Mouse (Mus musculus) embryonic facial prominence, embryonic 10.5 days (tissue): ENCODE measurements at regions not wholly inside any gene's neighbourhood (a gene's known extent, or its start where the extent isn't known, plus 50 kb on each side); places are given as distances from the start of the nearest gene placed in this dataset.

Source experiments
- DNase-seq: peaks from one replicate; pipeline ENCODE4 v3.0.0-alpha.2; 2017; ENCODE audit warnings: low spot score
- H3K27ac ChIP-seq: fragments of 300-500 bp; sonication (generic); replicated peaks from 2 replicates; pipeline ENCODE4 v1.5.1; 2016; ENCODE audit warnings: mild to moderate bottlenecking
- H3K27me3 ChIP-seq: fragments of 300-500 bp; sonication (generic); replicated peaks from 2 replicates; pipeline ENCODE4 v1.6.1; 2016; ENCODE audit warnings: low read depth, mild to moderate bottlenecking; ENCODE audit not compliant: poor library complexity, severe bottlenecking
- H3K36me3 ChIP-seq: fragments of 300-500 bp; sonication (generic); replicated peaks from 2 replicates; pipeline ENCODE4 v1.6.1; 2016; ENCODE audit warnings: mild to moderate bottlenecking, moderate library complexity
- H3K4me1 ChIP-seq: fragments of 300-500 bp; sonication (generic); 2 replicates; pipeline ENCODE4 v1.6.1; 2016
- H3K4me3 ChIP-seq: fragments of 300-500 bp; sonication (generic); 2 replicates; pipeline ENCODE4 v1.5.1; 2016; ENCODE audit warnings: mild to moderate bottlenecking, moderate library complexity
- H3K9me3 ChIP-seq: fragments of 300-500 bp; sonication (generic); 2 replicates; pipeline ENCODE4 v1.6.1; 2016; ENCODE audit warnings: mild to moderate bottlenecking
- WGBS: fragments of 180-500 bp; shearing (Covaris S2); methylation state at CpG from one replicate; pipeline ENCODE4 v1.1.7; 2016; 5-methylcytosine and 5-hydroxymethylcytosine counted together

- Histone ChIP-seq H3K27me3 (no peaks in the 10 kb centered on the region), H3K4me1 (no peaks in the 10 kb centered on the region), H3K27ac (no peak overlapping the region), H3K4me3 (no peak overlapping the region), H3K9me3 (no peaks in the 10 kb centered on the region), H3K36me3 (no peaks in the 10 kb centered on the region)
- DNase-seq, result no peak
Observed at GRCm38 (mm10) chr4:53915326-53915725, 89.5 kb downstream of the Tmem38b start.

GRCm38 (mm10) chr4:53919188-53919587, 93.3 kb downstream of the Tmem38b start:
- no peaks in the 10 kb centered on the region for H3K4me1 ChIP-seq
- no peaks in the 10 kb centered on the region for H3K27me3 ChIP-seq
- H3K36me3 ChIP-seq, result no peaks in the 10 kb centered on the region
- H3K4me3 ChIP-seq, result no peak overlapping the region
- peak; percentile 47 for DNase-seq
- no peaks in the 10 kb centered on the region for H3K9me3 ChIP-seq
- H3K27ac ChIP-seq, result no peak overlapping the region

- H3K4me1 ChIP-seq, result no peaks in the 10 kb centered on the region
- H3K36me3 ChIP-seq, result no peaks in the 10 kb centered on the region
- no peak overlapping the region for H3K4me3 ChIP-seq
- DNase-seq, result no peak
- H3K9me3 ChIP-seq, result no peaks in the 10 kb centered on the region
- no peaks in the 10 kb centered on the region for H3K27me3 ChIP-seq
- 82% methylated on average over 2 of the region's 2 CpGs for WGBS
- H3K27ac ChIP-seq, result no peak overlapping the region
Observed at GRCm38 (mm10) chr4:53920587-53920986, 94.7 kb downstream of the Tmem38b start.

GRCm38 (mm10) chr4:53931068-53931467, 105.2 kb downstream of the Tmem38b start:
- no peaks in the 10 kb centered on the region for H3K27me3 ChIP-seq
- no peak overlapping the region for H3K27ac ChIP-seq
- H3K4me3 ChIP-seq, result no peak overlapping the region
- H3K9me3 ChIP-seq, result no peaks in the 10 kb centered on the region
- DNase-seq, result no peak
- WGBS, result 87% methylated on average over 3 of the region's 3 CpGs
- H3K4me1 ChIP-seq, result peaks cover 9% of the 10 kb centered on the region
- H3K36me3 ChIP-seq, result no peaks in the 10 kb centered on the region

- Histone ChIP-seq H3K4me1 (peaks cover 9% of the 10 kb centered on the region), H3K36me3 (no peaks in the 10 kb centered on the region), H3K9me3 (no peaks in the 10 kb centered on the region), H3K4me3 (peak overlapping the region; percentile 41), H3K27me3 (no peaks in the 10 kb centered on the region), H3K27ac (peak overlapping the region; percentile 85)
- DNase-seq, result peak; percentile 78
- 13% methylated on average over 10 of the region's 10 CpGs for WGBS
Observed at GRCm38 (mm10) chr4:53931499-53931898, 105.7 kb downstream of the Tmem38b start.

- Histone ChIP-seq H3K36me3 (no peaks in the 10 kb centered on the region), H3K4me1 (peaks cover 9% of the 10 kb centered on the region), H3K4me3 (no peak overlapping the region), H3K9me3 (no peaks in the 10 kb centered on the region), H3K27ac (no peak overlapping the region), H3K27me3 (no peaks in the 10 kb centered on the region)
- no peak for DNase-seq
- WGBS, result 75% methylated on average over 5 of the region's 5 CpGs
Observed at GRCm38 (mm10) chr4:53935306-53935705, 109.5 kb downstream of the Tmem38b start.

- no peak overlapping the region for H3K27ac ChIP-seq
- H3K27me3 ChIP-seq, result no peaks in the 10 kb centered on the region
- peaks cover 25% of the 10 kb centered on the region for H3K4me1 ChIP-seq
- H3K4me3 ChIP-seq, result no peak overlapping the region
- H3K9me3 ChIP-seq, result no peaks in the 10 kb centered on the region
- DNase-seq, result no peak
- no peaks in the 10 kb centered on the region for H3K36me3 ChIP-seq
- WGBS, result 88% methylated on average over 7 of the region's 7 CpGs
Observed at GRCm38 (mm10) chr4:53948736-53949135, 122.9 kb downstream of the Tmem38b start.

GRCm38 (mm10) chr4:53949164-53949563, 123.3 kb downstream of the Tmem38b start:
- Histone ChIP-seq H3K9me3 (no peaks in the 10 kb centered on the region), H3K36me3 (no peaks in the 10 kb centered on the region), H3K27me3 (no peaks in the 10 kb centered on the region), H3K27ac (no peak overlapping the region), H3K4me3 (no peak overlapping the region), H3K4me1 (peaks cover 25% of the 10 kb centered on the region)
- DNase-seq, result no peak
- 89% methylated on average over 3 of the region's 3 CpGs for WGBS

GRCm38 (mm10) chr4:53950496-53950895, 124.7 kb downstream of the Tmem38b start:
- no peaks in the 10 kb centered on the region for H3K9me3 ChIP-seq
- WGBS, result 66% methylated on average over 6 of the region's 6 CpGs
- no peaks in the 10 kb centered on the region for H3K27me3 ChIP-seq
- H3K27ac ChIP-seq, result peak overlapping the region; percentile 75; the same call in 1 of the 2 replicates
- no peak overlapping the region for H3K4me3 ChIP-seq
- H3K4me1 ChIP-seq, result peaks cover 25% of the 10 kb centered on the region
- no peaks in the 10 kb centered on the region for H3K36me3 ChIP-seq
- DNase-seq, result no peak

- Histone ChIP-seq H3K9me3 (no peaks in the 10 kb centered on the region), H3K27me3 (no peaks in the 10 kb centered on the region), H3K27ac (peak overlapping the region; percentile 75), H3K4me3 (no peak overlapping the region), H3K4me1 (peaks cover 25% of the 10 kb centered on the region), H3K36me3 (no peaks in the 10 kb centered on the region)
- no peak for DNase-seq
- 22% methylated on average over 3 of the region's 3 CpGs for WGBS
Observed at GRCm38 (mm10) chr4:53951003-53951733, 125.3 kb downstream of the Tmem38b start.

- no peaks in the 10 kb centered on the region for H3K27me3 ChIP-seq
- WGBS, result 66% methylated on average over 5 of the region's 5 CpGs
- peak overlapping the region; percentile 75 for H3K27ac ChIP-seq
- H3K36me3 ChIP-seq, result no peaks in the 10 kb centered on the region
- H3K4me3 ChIP-seq, result no peak overlapping the region
- DNase-seq, result no peak
- no peaks in the 10 kb centered on the region for H3K9me3 ChIP-seq
- peaks cover 25% of the 10 kb centered on the region for H3K4me1 ChIP-seq
Observed at GRCm38 (mm10) chr4:53951734-53952109, 125.9 kb downstream of the Tmem38b start.

GRCm38 (mm10) chr4:53952288-53952687, 126.4 kb downstream of the Tmem38b start:
- H3K4me3 ChIP-seq, result no peak overlapping the region

GRCm38 (mm10) chr4:53962458-53962857, 136.6 kb downstream of the Tmem38b start:
- DNase-seq, result no peak
- no peaks in the 10 kb centered on the region for H3K36me3 ChIP-seq
- H3K27me3 ChIP-seq, result no peaks in the 10 kb centered on the region
- no peak overlapping the region for H3K4me3 ChIP-seq
- 0 out of 2 replicates have a peak, but pooled peaks cover 9% of the 10 kb centered on the region for H3K9me3 ChIP-seq
- WGBS, result 70% methylated on average over 3 of the region's 3 CpGs
- H3K27ac ChIP-seq, result peak overlapping the region; percentile 44; the same call in 1 of the 2 replicates
- H3K4me1 ChIP-seq, result no peaks in the 10 kb centered on the region

More at GRCm38 (mm10) chr4:53952288-53952687, 126.4 kb downstream of the Tmem38b start:
- Histone ChIP-seq H3K4me1 (peaks cover 25% of the 10 kb centered on the region), H3K27ac (peak overlapping the region; percentile 72), H3K27me3 (no peaks in the 10 kb centered on the region), H3K36me3 (no peaks in the 10 kb centered on the region), H3K9me3 (no peaks in the 10 kb centered on the region)
- DNase-seq, result peak; percentile 43
- WGBS, result 1% methylated on average over 3 of the region's 3 CpGs
